Mouse (Mus musculus) spleen, adult 18-20 months (tissue): ENCODE results near the gene Cnot6l.

ENCODE experiments used
- DNase-seq, 2 experiments: peaks; one replicate each; pipeline ENCODE4 v3.0.0; 2022; ENCODE audit warnings: mixed read lengths in 2 of 2

Cnot6l gene

DNA sequence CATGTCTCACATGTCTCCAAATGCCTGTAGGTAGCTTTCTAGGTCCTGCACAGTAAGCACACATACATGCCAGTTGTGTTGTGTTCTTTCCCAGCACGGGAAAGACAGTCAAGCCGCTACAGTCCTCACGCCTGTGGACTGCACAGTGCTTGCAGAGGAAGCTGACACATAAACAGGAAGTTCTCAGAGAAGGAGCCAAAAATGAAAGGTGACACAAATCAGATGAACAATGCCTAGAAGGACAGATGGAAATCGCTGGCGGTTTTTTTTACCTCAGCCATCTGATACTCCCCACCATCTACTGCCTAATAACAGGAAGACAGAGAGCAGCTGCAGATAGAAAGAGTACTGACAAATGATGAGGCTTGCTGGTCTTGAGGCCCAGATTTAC lies at the start of gene Cnot6l:
Gene Cnot6l, minus strand, starts transcription at position 151 of the 391 bp plus-strand sequence.
- peak; percentile 39 to 40 for DNase-seq

DNA sequence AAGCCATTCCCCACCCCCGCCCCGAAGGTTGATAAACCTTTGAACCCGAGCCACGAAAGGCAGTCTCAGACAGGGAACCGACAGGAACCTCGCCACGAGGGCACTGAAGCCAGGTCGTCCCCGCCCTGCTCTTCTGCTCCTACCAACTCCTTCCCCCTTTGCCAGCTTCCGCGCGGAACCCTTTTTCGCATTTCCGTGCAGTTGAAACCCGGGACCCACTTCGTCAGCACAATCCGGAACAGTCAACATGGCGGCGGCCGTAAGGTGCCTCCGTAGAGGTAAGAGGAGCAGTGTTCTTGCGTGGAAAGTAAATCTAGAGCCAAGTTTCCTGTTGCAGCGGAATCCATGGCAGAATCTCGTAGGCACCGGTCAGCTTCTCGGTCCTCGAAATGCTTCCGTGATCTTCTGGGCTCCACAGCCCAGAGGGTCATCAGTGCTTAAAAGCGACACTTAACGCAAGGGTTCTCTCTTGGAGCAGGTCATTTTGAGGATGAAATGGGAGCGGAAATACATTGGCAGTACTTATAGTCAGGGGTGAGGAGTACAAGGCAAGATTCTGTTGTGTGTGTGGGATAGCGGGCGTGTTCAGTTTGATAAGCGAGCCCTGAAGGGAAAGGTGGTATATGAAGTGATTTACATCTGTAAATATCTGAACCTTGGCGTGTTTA lies 46.1 kb upstream of the Cnot6l start:
- peak; percentile 85 to 87 for DNase-seq

DNA sequence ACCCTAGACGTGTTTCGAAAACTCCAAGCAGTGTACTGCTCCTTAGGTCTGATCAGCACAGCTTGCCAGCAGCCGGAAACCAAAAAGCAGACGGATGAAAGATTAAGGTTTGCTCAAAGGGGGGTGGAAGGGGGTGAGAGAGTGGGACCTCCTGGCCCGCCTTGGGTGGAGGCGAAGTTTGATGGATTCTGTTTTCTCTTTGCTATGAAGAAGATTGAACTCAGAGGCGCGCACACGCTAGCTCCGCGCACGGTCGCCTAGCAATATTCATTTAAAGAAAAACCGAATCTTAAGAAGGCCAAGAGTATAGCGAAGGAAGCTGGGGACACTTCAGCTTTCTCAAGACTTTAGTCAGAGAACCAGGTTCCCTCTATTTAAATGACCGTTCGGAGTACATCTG lies 45.5 kb upstream of the Cnot6l start, which contains the start of gene Mrpl1:
Gene Mrpl1, plus strand, starts transcription at position 35 of the 400 bp plus-strand sequence.
- DNase-seq = peak; percentile 16 to 40

DNA sequence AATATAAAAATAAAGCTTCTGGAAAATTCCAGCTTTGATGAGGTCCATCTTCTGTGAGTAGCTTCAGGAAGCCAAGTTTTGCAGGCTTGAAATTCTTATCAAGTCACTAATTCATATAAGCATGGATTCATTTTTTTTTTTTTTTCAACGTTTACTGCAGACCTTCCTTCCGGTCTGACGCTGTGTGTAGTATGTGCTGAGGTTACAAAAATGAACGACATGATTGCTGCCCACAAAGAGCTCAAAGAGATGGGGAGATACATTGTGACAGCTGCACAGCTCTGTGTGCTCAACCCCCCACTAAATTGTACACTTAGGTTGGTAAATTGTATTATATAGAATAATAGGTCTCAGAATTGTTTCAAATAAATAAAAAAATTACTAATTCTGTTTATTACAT lies 44.6 kb upstream of the Cnot6l start:
- DNase-seq = no peak

DNA sequence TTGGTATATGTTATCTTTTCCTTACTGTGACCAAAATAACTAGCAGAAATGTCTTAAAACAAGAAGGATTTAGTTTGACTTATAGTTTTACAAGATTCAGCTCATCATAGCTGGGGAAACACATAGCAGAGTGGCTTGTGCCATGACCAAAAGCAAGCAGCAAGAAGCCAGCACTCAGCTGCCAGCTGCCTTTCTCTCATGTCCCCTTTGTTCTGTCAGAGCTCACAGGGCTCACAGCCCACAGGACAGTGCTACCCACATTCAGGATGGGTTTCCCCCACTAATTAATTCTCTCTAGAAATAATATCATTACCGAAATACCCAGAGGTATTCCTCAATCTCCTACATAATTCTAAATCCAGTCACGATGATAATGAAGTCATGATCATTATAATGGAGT lies 43.6 kb upstream of the Cnot6l start:
- DNase-seq = no peak

- DNase-seq = peak in 1 of 2 experiments; percentile 16
Observed at GRCm38 (mm10) chr5:96206897-96207296, 42.9 kb upstream of the Cnot6l start.

GRCm38 (mm10) chr5:96201462-96202154 lies 37.6 kb upstream of the Cnot6l start:
- DNase-seq = no peak

DNA sequence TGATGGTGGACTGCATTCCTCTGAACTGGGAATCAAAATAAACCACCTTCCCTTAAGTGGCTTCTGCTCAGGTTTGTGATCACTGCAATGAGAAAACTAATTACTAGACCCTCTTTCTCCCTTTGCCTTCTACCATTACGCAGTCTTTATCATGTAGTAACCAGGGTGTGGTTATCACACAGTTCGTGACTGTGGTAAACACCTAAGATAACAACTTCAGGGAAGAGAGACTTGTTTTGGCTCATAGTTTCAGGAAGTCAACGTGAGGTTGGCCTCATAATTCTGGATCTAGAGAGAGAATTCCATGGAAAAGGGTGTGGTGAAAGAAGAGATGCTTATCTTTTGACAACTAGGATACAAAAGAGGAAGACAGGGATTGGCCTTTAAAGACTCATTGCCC lies 36.3 kb upstream of the Cnot6l start:
- no peak for DNase-seq

DNA sequence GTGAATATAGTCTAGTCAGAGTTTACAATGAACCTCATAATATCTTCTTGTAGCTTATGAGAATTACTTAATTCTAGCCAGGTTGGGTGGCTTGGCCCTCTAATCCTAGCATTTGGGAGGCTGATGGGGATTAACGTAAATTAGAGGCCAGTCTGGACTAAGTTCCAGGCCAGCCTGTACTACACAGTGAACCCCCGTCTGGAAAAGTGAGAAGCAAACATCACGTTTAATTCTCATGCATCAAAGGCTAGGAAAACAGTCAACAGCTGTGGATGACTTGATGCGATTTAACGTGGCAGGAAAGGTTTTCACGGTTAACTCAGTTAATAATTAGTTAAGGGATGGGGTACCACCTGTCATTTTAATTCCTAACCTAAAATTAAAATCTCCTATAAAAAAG lies 34.3 kb upstream of the Cnot6l start:
- no peak for DNase-seq

GRCm38 (mm10) chr5:96196547-96197052 lies 32.6 kb upstream of the Cnot6l start:
- DNase-seq = no peak

GRCm38 (mm10) chr5:96191251-96191650 lies 27.3 kb upstream of the Cnot6l start:
- DNase-seq = no peak

- DNase-seq = no peak
Observed at GRCm38 (mm10) chr5:96189761-96190160, 25.8 kb upstream of the Cnot6l start.

DNA sequence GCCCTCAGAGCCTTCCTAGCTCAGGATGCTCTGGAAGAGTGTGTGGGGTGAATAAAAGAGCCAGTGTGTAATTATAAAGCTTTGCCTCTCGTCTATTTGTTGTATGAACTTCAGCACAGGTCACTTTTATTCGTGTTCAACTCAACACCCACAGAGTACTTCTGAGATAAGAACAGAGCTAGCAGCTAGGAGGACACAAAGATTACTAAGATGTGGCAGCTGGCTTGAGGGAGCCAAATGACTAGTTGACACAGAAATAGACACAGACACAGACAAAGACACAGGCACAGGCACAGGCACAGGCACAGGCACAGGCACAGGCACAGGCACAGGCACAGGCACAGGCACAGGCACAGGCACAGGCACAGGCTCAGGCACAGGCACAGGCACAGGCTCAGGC lies 20.0 kb upstream of the Cnot6l start:
- DNase-seq = no peak

- no peak for DNase-seq
Observed at GRCm38 (mm10) chr5:96183211-96183610, 19.2 kb upstream of the Cnot6l start.

DNA sequence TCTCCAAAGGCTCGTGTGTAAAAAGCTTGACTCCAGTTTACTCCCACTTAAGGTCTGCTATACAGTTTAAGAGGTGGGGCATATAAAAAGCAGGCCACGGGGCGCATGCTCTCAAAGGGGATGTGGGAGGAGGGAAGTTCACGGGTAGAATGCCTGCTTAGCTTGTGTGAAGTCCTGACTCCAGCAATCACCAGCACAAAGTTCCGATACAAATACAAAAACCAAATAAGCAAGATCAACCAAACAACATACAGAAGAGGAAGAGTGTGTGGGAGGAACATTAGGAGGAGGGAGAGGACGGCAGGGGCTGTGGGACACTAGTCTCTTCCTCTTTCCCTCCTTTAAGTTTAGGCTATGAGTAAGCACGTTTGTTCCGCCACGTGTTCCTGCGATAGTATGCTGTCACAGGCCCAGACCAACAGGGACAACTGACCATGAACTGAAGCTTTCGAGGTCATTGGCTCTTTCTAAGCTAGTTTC lies 12.9 kb upstream of the Cnot6l start:
- DNase-seq = no peak

DNA sequence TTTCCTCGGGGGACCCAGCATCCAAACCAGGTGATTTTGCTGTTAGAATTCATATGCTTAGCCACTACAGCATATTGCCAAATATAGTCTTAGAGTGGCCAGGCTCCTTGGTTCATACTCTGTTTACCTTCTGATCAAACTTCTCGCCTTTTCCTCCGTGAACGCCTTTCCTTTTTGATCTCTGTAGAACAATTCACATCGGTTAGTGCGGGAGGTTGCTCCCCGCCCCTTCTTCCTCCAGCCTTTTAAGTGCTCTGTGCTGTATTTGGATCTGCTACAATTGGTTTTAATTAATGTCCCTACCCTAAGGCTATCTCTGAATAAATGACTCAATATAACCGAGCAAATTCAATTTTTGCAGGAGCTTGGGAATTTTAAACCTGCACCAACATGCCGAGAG lies 12.2 kb upstream of the Cnot6l start:
- no peak for DNase-seq

GRCm38 (mm10) chr5:96171765-96172164 lies 7.8 kb upstream of the Cnot6l start:
- DNase-seq = no peak

DNA sequence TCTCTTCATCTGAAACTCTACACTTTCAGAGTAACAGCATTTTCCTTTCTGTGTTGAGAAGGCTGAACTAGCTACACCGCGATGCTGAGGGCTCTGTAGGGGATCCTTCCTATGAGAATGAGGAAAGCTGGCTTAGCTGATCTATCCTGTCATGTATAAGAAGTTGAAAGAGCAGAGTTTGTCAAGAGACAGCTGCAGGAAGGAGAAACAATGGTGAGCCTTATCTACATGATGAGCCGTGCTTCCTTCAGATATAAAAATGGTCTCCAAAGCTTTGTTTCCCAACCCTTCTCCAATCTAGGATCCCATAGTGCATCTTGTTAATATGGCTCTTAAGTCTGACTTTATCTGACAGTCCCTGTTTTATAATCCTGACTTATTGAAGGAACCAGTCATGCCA lies 6.5 kb upstream of the Cnot6l start:
- no peak for DNase-seq

DNA sequence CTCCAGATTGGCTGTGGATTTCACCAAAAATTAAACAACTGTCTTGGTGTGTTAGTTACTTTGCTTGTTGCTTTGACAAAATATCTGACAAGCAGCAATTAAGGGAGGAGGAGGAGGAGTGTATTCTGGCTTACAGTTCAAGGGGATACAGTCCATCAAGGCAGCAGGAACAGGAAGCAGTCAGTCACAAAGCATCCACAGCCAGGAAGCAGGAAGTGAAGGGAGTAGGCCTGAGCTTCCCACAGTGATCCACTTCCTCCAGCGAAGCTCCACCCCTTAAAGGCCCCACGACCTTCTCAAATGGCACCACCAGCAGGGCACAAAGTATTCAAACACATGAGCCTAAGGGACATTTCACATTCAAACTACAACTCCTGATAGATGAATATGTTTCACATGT lies 2.8 kb upstream of the Cnot6l start:
- DNase-seq = no peak

- DNase-seq = no peak
Observed at GRCm38 (mm10) chr5:96163396-96164020, 463 bp downstream of the Cnot6l start.

GRCm38 (mm10) chr5:96162399-96163331 lies 1.3 kb downstream of the Cnot6l start:
- DNase-seq = peak; percentile 74 to 77

GRCm38 (mm10) chr5:96161578-96162398 lies 2.2 kb downstream of the Cnot6l start:
- DNase-seq = peak; percentile 64 to 67
